Mouse (Mus musculus) intestine, embryonic 16.5 days (tissue): Measurements from ENCODE around the gene Rpsa. TPM values are rescaled to one million over a fixed set of nuclear protein-coding genes. Genes with fewer than 3 reads are reported as not detected.
A peak's percentile ranks its signal among the peaks of the same experiment; 100 is the strongest.

Source experiments
- ATAC-seq: fragments of 200-750 bp; cut with Nextera tagmentation; 2 replicates; pipeline ENCODE4 v1.8.0; 2017; ENCODE audit warnings: moderate TSS enrichment, moderate library complexity
- H3K27ac ChIP-seq: fragments of 300-500 bp; sonication (generic); 2 replicates; pipeline ENCODE4 v1.5.1; 2014; ENCODE audit warnings: mild to moderate bottlenecking, low read length
- H3K27me3 ChIP-seq: fragments of 300-500 bp; sonication (generic); replicated peaks from 2 replicates; pipeline ENCODE4 v1.6.1; 2014; ENCODE audit warnings: low read length, control low read depth, mixed read lengths; ENCODE audit not compliant: control insufficient read depth, insufficient read depth
- H3K36me3 ChIP-seq: fragments of 300-500 bp; sonication (generic); 2 replicates; pipeline ENCODE4 v1.6.1; 2014; ENCODE audit warnings: low read length, control low read depth; ENCODE audit not compliant: control insufficient read depth, insufficient read depth
- H3K4me1 ChIP-seq: fragments of 300-500 bp; sonication (generic); 2 replicates; pipeline ENCODE4 v1.6.1; 2014; ENCODE audit warnings: low read length, control low read depth, mixed read lengths; ENCODE audit not compliant: control insufficient read depth, insufficient read depth
- H3K4me2 ChIP-seq: fragments of 300-500 bp; sonication (generic); 2 replicates; pipeline ENCODE4 v1.6.1; 2014; ENCODE audit warnings: low read depth, low read length, control low read depth
- H3K4me3 ChIP-seq: fragments of 300-500 bp; sonication (generic); 2 replicates; pipeline ENCODE4 v1.5.1; 2014; ENCODE audit warnings: mild to moderate bottlenecking, low read length
- H3K9ac ChIP-seq: fragments of 300-500 bp; sonication (generic); 2 replicates; pipeline ENCODE4 v1.6.1; 2014; ENCODE audit warnings: low read depth, low read length
- H3K9me3 ChIP-seq: fragments of 300-500 bp; sonication (generic); 2 replicates; pipeline ENCODE4 v1.6.1; 2016; ENCODE audit warnings: low read length, control low read depth; ENCODE audit not compliant: control insufficient read depth
- WGBS: fragments of 180-500 bp; shearing (Covaris S2); extraction: QIAGEN DNeasy Blood & Tissue Kit; methylation state at CpG from one replicate; pipeline ENCODE4 v1.1.7; 2014; 5-methylcytosine and 5-hydroxymethylcytosine counted together
- polyA plus RNA-seq: library from polyadenylated mRNA; unstranded; fragments of >200 nt; fragmentation: Nextera tagmentation; extraction: Ambion mirVana; gene quantifications from 2 replicates; pipeline ENCODE4 v1.2.1, GENCODE M21; 2015

Gene Rpsa
- polyA plus RNA-seq, 1 experiment from 2014 or later, result 1,381 TPM

- Histone ChIP-seq H3K27me3 (no peaks in the 10 kb centered on the region), H3K4me1 (peaks cover 8% of the 10 kb centered on the region; the same call in 1 of the 2 replicates), H3K4me3 (no peak overlapping the region), H3K36me3 (0 out of 2 replicates have a peak, but pooled peaks cover 9% of the 10 kb centered on the region), H3K4me2 (no peak overlapping the region), H3K27ac (no peak overlapping the region), H3K9ac (no peak overlapping the region), H3K9me3 (no peaks in the 10 kb centered on the region)
- WGBS, result 87% methylated on average over 7 of the region's 7 CpGs
- ATAC-seq, result no peak
Observed at GRCm38 (mm10) chr9:120120503-120120902, 7.0 kb upstream of the Rpsa start.

GRCm38 (mm10) chr9:120126868-120127267 lies 621 bp upstream of the Rpsa start:
- H3K4me3 ChIP-seq, result peak overlapping the region; percentile 47
- H3K9ac ChIP-seq, result peak overlapping the region; percentile 69
- no peak overlapping the region; the same call in 1 of the 2 replicates for H3K27ac ChIP-seq
- peak overlapping the region; percentile 55 for H3K4me2 ChIP-seq
- H3K4me1 ChIP-seq, result peaks cover 12% of the 10 kb centered on the region
- H3K9me3 ChIP-seq, result no peaks in the 10 kb centered on the region
- 46% methylated on average over 11 of the region's 11 CpGs for WGBS
- no peaks in the 10 kb centered on the region for H3K27me3 ChIP-seq
- peaks cover 14% of the 10 kb centered on the region for H3K36me3 ChIP-seq
- ATAC-seq, result peak; percentile 10

DNA sequence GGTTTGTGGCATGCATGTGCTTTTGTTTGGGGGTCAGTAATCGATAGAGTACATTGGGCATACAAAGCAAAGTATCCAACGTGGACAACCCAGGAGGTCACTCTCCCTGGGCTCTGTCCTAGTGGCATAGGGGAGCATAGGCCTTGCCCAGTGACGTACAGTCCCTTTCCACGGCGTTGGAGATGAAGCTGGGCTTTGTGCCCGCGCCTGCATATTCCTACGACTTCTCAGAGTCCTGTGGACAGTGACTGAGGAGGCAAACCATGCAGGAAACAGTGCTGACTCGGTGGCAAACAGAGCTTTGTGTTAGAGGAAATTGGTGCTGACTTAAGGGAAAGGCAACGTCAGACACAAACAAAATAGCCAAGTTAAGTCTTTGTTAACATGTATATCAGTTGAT lies 1.8 kb downstream of the Rpsa start:
- Histone ChIP-seq H3K27ac (peak overlapping the region; percentile 29; the same call in 1 of the 2 replicates), H3K9ac (peak overlapping the region; percentile 95), H3K4me1 (peaks cover 12% of the 10 kb centered on the region), H3K4me2 (peak overlapping the region; percentile 63), H3K9me3 (no peaks in the 10 kb centered on the region), H3K36me3 (peaks cover 12% of the 10 kb centered on the region), H3K4me3 (peak overlapping the region; percentile 88), H3K27me3 (no peaks in the 10 kb centered on the region)
- no peak for ATAC-seq
- WGBS, result 63% methylated on average over 10 of the region's 10 CpGs

DNA sequence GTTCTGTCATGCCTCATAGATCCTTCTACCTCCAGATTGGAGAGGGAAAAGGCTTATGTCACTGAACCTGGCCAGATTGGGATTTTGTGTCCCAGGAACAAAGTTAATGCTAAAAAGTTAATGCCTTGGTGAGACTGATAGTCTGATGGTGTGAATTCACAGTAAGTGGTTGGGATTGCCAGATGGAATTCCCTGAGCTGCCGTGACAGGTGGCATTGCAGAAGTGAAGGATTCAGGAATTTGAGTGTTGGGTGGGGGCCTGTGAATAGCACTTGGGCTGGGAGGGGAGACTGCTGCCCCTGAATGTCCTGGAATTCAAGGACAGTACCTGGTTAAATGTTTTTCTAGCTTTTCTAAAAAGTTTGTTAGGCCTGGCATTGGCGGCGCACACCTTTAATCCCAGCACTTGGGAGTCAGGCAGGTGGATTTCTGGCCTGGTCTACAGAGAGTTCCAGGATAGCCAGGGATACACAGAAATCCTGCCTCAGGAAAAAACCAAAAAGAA lies 4.3 kb downstream of the Rpsa start:
- H3K4me1 ChIP-seq, result peaks cover 12% of the 10 kb centered on the region
- ATAC-seq, result no peak
- 79% methylated on average over 3 of the region's 3 CpGs for WGBS

DNA sequence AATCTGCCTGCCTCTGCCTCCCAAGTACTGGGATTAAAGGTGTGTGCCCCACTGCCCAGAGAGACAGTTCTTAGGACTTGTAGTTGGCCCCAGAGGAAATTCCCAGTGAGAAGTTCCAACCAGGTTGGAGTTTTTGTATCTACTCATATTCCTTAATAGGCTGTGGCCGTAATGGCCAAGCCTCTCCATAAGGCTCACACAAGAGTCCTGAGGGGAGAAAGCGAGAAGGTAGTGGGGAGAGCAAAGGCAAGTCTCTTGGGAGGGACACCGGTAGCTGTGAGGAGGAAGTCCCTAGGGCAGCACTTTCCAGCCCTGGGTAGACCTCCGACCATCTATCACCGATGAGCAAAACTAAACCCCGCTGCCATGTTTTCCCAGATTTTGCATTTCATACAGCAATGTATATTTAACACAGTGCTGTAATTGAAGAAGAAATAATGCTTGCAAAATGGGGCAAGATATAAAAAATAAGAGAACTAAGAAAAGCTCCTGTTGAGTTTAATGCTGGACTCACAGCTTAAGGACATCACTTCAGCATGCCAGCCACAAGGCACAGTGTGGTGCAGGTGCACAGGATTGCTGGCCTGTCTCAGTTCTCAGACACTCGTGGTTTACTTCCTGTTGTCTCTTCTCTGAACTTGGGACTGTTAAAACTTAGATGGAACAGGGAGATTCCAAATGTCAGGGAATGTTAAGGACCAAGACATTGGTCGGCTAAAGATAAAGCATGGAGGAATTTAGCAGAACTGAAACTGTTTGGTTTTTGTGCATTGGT lies 5.7 kb downstream of the Rpsa start:
- Histone ChIP-seq H3K4me1 (peaks cover 12% of the 10 kb centered on the region), H3K27me3 (no peaks in the 10 kb centered on the region), H3K9me3 (no peaks in the 10 kb centered on the region), H3K9ac (no peak overlapping the region), H3K4me3 (no peak overlapping the region), H3K4me2 (no peak overlapping the region), H3K27ac (0 out of 2 replicates have a peak overlapping the region, but pooled peaks have one; percentile 34), H3K36me3 (peaks cover 12% of the 10 kb centered on the region)
- ATAC-seq, result 0 out of 2 replicates have a peak, but pooled peaks have one; percentile 16
- 37% methylated on average over 8 of the region's 8 CpGs for WGBS

More for the DNA sequence above, 4.3 kb downstream of the Rpsa start:
- Histone ChIP-seq H3K27ac (no peak overlapping the region), H3K4me2 (no peak overlapping the region), H3K9ac (no peak overlapping the region), H3K4me3 (no peak overlapping the region), H3K9me3 (no peaks in the 10 kb centered on the region), H3K27me3 (no peaks in the 10 kb centered on the region), H3K36me3 (peaks cover 12% of the 10 kb centered on the region)

- H3K4me3 ChIP-seq, result no peak overlapping the region
- H3K36me3 ChIP-seq, result peaks cover 12% of the 10 kb centered on the region
- peak; percentile 18; the same call in 1 of the 2 replicates for ATAC-seq
- H3K9me3 ChIP-seq, result no peaks in the 10 kb centered on the region
- H3K27me3 ChIP-seq, result no peaks in the 10 kb centered on the region
- H3K27ac ChIP-seq, result peak overlapping the region; percentile 34; the same call in 1 of the 2 replicates
- H3K9ac ChIP-seq, result no peak overlapping the region
- H3K4me2 ChIP-seq, result no peak overlapping the region
- WGBS, result 40% methylated on average over 6 of the region's 6 CpGs
- peaks cover 8% of the 10 kb centered on the region for H3K4me1 ChIP-seq
Observed at GRCm38 (mm10) chr9:120133755-120134475, 6.4 kb downstream of the Rpsa start.

DNA sequence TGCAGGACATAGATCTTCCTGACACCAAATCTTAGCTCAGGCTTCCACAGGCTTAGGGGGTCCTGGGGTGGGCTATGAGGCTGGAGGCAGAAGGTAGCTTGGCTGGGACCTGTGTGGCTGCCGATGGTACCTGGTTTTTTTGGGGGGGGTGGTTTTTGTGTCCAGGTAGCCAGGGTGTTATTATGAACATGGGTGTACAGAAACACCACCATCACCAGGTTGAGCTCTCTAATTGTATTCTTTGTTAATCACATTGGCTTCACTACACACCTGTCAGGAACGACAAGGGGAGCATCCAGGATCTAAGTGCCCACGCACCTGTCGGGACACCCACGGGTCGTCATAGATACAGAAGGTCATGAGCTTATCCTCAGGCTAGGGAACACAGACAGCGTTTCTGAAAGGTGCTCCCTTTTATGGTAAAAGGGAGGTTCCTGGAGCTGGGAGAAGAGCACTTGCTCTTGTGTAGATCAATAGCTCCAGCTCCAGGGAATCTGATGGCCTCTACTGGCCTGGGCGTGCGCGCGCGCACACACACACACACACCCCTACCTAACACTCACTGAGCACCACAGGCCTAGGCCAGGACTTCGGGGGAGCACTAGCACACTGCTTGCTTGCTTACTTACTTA lies 7.2 kb downstream of the Rpsa start:
- 75% methylated on average over 13 of the region's 13 CpGs for WGBS
- Histone ChIP-seq H3K4me3 (no peak overlapping the region), H3K4me2 (no peak overlapping the region), H3K27ac (0 out of 2 replicates have a peak overlapping the region, but pooled peaks have one; percentile 34), H3K9me3 (no peaks in the 10 kb centered on the region), H3K4me1 (0 out of 2 replicates have a peak, but pooled peaks cover 1% of the 10 kb centered on the region), H3K27me3 (no peaks in the 10 kb centered on the region), H3K36me3 (peaks cover 12% of the 10 kb centered on the region), H3K9ac (no peak overlapping the region)
- no peak for ATAC-seq

DNA sequence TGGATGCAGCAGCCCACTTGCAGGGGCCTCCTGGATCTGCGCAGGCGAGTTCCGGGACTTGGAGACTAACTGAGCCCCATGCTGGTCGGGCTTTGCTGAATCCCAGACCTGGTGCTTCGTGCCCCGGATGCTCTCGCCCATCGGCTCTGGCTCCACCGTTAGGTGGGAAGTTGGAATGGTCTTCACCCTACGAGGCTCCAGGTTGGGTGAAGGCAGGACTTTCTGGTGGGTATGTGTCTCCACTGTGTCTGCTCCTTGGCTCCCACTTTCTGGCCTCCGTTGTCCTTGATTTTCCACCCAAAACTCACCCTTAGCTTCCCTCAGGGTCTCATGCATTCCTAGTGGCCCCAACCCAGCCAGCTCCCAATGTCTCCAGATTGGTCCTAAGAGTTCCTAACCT lies 8.0 kb downstream of the Rpsa start:
- Histone ChIP-seq H3K4me3 (no peak overlapping the region), H3K9ac (no peak overlapping the region), H3K36me3 (peaks cover 11% of the 10 kb centered on the region), H3K9me3 (no peaks in the 10 kb centered on the region), H3K4me2 (no peak overlapping the region), H3K27ac (no peak overlapping the region), H3K27me3 (no peaks in the 10 kb centered on the region), H3K4me1 (no peaks in the 10 kb centered on the region)
- 85% methylated on average over 11 of the region's 11 CpGs for WGBS
- no peak for ATAC-seq

DNA sequence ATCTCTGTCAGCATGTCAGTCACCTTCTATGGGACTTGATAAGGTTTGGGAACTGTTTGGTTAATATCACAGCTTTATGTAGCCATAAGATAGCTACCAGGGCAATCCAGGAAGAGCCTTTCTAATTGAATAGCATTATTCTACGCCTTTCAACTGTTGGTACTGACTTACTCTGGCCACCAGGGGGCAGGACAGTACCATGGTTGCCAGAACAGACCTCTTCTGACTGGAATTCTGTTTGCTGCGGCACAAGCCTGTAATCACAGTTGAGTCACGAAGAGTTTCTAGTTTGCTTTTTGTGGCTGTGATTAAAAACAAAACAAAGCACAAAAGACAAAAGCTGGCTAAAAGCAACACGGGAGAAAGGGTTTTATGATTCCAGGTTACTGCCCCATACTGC lies 13.2 kb downstream of the Rpsa start:
- 6% methylated on average over 4 of the region's 4 CpGs for WGBS
- H3K4me2 ChIP-seq, result no peak overlapping the region
- ATAC-seq, result peak; percentile 75
- H3K9me3 ChIP-seq, result no peaks in the 10 kb centered on the region
- no peak overlapping the region for H3K27ac ChIP-seq
- H3K9ac ChIP-seq, result no peak overlapping the region
- H3K27me3 ChIP-seq, result no peaks in the 10 kb centered on the region
- H3K4me1 ChIP-seq, result no peaks in the 10 kb centered on the region
- no peak overlapping the region for H3K4me3 ChIP-seq
- H3K36me3 ChIP-seq, result no peaks in the 10 kb centered on the region
